Mouse (Mus musculus): ENCODE results near the gene Ltbp3.

DNA sequence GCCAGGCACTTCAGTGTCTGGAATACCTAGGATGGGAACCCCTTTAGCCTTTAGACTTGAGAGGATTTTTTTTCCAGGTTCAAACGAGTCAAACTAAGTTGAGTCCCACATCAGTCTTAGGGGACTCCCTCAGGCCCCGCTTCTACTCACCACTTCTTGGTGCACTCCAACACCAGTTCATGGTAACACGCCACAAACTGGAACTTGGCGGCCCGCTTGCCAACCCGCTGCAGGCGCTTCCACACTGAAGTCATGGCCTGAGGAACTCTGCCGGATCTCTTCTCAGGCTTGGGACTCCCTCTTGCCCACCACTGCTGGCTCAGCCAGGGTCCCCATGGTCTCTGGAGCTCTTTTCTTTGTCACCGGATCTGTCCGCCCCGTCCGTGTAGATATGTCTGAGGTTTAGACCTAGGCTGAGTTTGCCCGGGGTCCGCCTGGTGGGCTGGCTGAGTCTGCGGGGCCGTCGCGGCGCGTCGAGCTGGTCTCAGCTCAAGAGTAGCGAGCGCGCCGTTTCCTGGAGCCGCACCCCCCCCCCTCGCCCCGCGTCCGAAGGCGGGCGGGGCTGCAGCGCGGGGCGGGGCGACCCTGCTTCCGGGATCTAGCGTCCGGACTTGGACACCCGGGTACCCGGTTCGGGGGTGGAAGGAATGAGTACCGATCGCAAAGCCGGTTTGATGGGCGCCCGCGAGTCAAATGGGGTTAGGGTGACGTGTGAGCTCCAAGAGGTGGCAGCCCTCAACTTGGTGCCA is 14.8 kb upstream of the Ltbp3 start, which contains the start of gene Ehbp1l1:
- TF ChIP-seq CTCF (IDR thresholded peaks at IDR 0.05) (peak; percentile 21; the same call in 1 of the 2 replicates), EP300 (IDR thresholded peaks at IDR 0.05) (no peak)

All from lung, postnatal 0 days (tissue).